Mouse (Mus musculus) ES-E14 (cell line): ENCODE data around the gene Aldh16a1.

Experiments used
- CHD2 ChIP-seq: IDR thresholded peaks from 2 replicates; pipeline ENCODE4 v1.6.1; 2014; ENCODE audit warnings: mild to moderate bottlenecking, low read depth, low read length, inconsistent platforms
- ZC3H11A ChIP-seq: IDR thresholded peaks from 2 replicates; pipeline ENCODE4 v1.6.1; 2012; ENCODE audit warnings: low read depth, mild to moderate bottlenecking, inconsistent platforms, low read length, borderline replicate concordance
- ZNF384 ChIP-seq: IDR thresholded peaks from 2 replicates; pipeline ENCODE4 v1.6.1; 2012; ENCODE audit warnings: low read depth, low read length, inconsistent platforms

DNA sequence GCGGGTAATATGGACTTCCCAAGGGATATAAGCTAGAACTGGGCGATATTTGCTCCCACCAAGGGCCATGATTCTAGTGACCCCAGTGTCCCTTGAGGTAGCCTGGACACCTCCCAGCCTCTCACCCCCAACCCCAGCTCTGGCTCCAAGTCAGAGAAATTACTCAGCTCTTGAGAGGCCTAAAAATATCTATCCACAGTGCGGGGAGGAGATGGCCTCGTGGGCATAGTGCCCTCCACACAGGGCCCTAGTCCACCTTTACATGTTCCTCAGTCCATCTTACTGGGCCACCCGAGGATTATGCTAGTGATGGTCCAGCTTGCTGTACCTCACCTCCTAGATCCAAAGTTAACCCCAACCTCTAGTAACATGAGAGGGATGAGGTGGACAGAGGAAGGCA, 10.4 kb upstream of the Aldh16a1 start:
- TF ChIP-seq ZC3H11A (no peak), ZNF384 (no peak), CHD2 (no peak)
